Mouse (Mus musculus): ENCODE data around the gene Abr. TPM values are rescaled to one million over a fixed set of nuclear protein-coding genes. Genes with fewer than 3 reads are reported as not detected.

Abr gene
- total RNA-seq, 2 experiments from 2014 or later: 40.6 to 41.5 TPM

- no peak for DNase-seq
Measured at GRCm38 (mm10) chr11:76493167-76493566, 128.9 kb downstream of the Abr start.

GRCm38 (mm10) chr11:76491817-76492216 lies 130.3 kb downstream of the Abr start:
- DNase-seq: no peak

- DNase-seq: no peak
Measured at GRCm38 (mm10) chr11:76489407-76489806, 132.7 kb downstream of the Abr start.

- DNase-seq: no peak
Measured at GRCm38 (mm10) chr11:76487024-76487423, 135.1 kb downstream of the Abr start.

- no peak for DNase-seq
Measured at GRCm38 (mm10) chr11:76484033-76484432, 138.1 kb downstream of the Abr start.

- DNase-seq: no peak
Measured at GRCm38 (mm10) chr11:76483171-76483727, 138.9 kb downstream of the Abr start.

- DNase-seq: no peak
Measured at GRCm38 (mm10) chr11:76482697-76483096, 139.4 kb downstream of the Abr start.

- DNase-seq: no peak
Measured at GRCm38 (mm10) chr11:76482183-76482582, 139.9 kb downstream of the Abr start.

- no peak for DNase-seq
Measured at GRCm38 (mm10) chr11:76479729-76480128, 142.4 kb downstream of the Abr start.

GRCm38 (mm10) chr11:76478676-76479655 lies 143.1 kb downstream of the Abr start:
- DNase-seq: no peak

- DNase-seq: no peak
Measured at GRCm38 (mm10) chr11:76477095-76477525, 145.0 kb downstream of the Abr start.

GRCm38 (mm10) chr11:76476376-76477094 lies 145.6 kb downstream of the Abr start:
- no peak for DNase-seq

GRCm38 (mm10) chr11:76472617-76473016 lies 149.5 kb downstream of the Abr start:
- no peak for DNase-seq

GRCm38 (mm10) chr11:76469311-76469998 lies 152.7 kb downstream of the Abr start:
- peak; percentile 35 for DNase-seq

GRCm38 (mm10) chr11:76468347-76468746 lies 153.8 kb downstream of the Abr start:
- DNase-seq: peak; percentile 66

GRCm38 (mm10) chr11:76467487-76468005 lies 154.6 kb downstream of the Abr start:
- no peak for DNase-seq

- no peak for DNase-seq
Measured at GRCm38 (mm10) chr11:76467073-76467472, 155.0 kb downstream of the Abr start.

GRCm38 (mm10) chr11:76465879-76466278 lies 156.2 kb downstream of the Abr start:
- no peak for DNase-seq

GRCm38 (mm10) chr11:76461696-76462095 lies 160.4 kb downstream of the Abr start:
- DNase-seq: no peak

GRCm38 (mm10) chr11:76461201-76461600 lies 160.9 kb downstream of the Abr start:
- DNase-seq: no peak

GRCm38 (mm10) chr11:76459489-76459888 lies 162.6 kb downstream of the Abr start:
- no peak for DNase-seq

- no peak for DNase-seq
Measured at GRCm38 (mm10) chr11:76458730-76459129, 163.4 kb downstream of the Abr start.

Measured in heart, postnatal 4 days (tissue).